Mouse (Mus musculus): ENCODE results near the gene Spsb4. TPM values are rescaled to one million over a fixed set of nuclear protein-coding genes. Genes with fewer than 3 reads are reported as not detected.
A peak's percentile ranks its signal among the peaks of the same experiment; 100 is the strongest.

The Spsb4 gene
- polyA plus RNA-seq, 1 experiment from 2014 or later, result 6.1 TPM

DNA sequence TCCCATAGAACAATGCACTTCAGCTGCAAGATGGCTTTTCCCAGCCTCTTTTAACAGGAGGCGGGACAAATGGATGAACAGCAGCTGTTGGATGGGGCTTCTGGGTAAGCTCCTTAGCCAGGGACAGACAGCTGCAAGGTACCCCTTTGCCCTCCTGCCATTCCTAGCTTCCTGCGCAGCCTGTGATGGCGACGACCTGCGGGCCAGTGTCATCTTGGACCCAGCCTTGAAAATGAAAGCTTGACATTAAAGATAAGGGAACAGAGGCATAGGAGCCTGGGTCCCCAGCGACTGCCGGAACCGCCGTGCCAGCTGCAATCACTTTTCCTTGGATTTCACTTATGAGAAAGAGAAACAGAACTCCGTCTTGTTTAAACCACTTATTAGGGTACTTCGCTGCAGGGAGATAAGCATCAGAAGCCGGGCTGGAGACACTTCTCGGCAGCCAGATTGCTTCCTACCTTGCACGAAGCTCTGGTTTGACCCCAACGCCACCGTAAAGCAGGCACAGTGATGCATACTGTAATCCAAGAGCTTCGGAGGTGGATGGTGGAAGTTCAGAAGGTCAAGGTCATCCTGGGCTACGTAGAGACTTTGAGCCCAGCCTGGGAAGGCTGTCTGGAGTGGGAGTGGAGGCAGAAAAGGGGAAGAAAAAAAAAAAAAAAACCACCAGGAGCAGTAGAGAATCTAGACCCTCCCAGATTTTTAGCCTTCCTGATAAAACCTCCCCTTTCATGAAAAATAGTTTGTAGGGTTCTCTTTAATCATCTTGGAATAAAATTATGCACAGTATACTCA is 38.1 kb upstream of the Spsb4 start:
- no peaks in the 10 kb centered on the region for H3K36me3 ChIP-seq (ENCODE audit: control insufficient read depth, insufficient read depth, low read length)
- no peak for DNase-seq (ENCODE audit: low spot score)
- no peaks in the 10 kb centered on the region for H3K9me3 ChIP-seq (ENCODE audit: control insufficient read depth, low read length)
- no peak overlapping the region for H3K9ac ChIP-seq (ENCODE audit: low read length)
- peak overlapping the region; percentile 4; the same call in 1 of the 2 replicates for H3K4me3 ChIP-seq (ENCODE audit: low read depth, low read length)
- H3K4me2 ChIP-seq (replicated peaks; ENCODE audit: low read depth), result peak overlapping the region; percentile 42
- H3K27ac ChIP-seq (replicated peaks), result no peak overlapping the region
- H3K27me3 ChIP-seq (ENCODE audit: control insufficient read depth, insufficient read depth, low read length), result no peaks in the 10 kb centered on the region
- H3K4me1 ChIP-seq (replicated peaks; ENCODE audit: control insufficient read depth, insufficient read depth), result no peaks in the 10 kb centered on the region
- ATAC-seq (ENCODE audit: low FRiP score, low TSS enrichment), result no peak
- 42% methylated on average over 18 of the region's 18 CpGs for WGBS
- TF ChIP-seq EP300 (optimal IDR thresholded peaks at IDR 0.05) (no peak), CTCF (IDR thresholded peaks at IDR 0.05; ENCODE audit: low read depth) (no peak)

DNA sequence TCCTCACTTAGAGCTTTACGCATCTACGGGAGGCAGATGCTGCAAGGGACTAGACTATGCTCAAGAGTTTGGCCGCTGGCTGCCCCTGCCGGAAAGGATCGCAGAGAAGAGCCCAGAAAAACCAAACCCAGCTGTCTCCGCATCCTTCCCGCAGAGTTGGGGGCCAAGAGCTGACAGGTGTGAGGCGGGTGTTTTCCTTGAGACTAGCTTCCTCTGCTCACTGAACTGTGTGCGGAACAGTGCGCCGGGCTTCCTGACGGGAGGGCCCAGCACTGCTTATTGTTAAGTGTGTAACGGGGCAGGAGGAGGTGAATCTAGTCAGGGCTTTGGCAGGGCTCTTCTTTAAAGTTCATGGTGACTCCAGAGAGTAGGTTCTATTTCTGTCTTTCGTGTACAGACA is 37.3 kb upstream of the Spsb4 start:
- Histone ChIP-seq H3K36me3 (ENCODE audit: control insufficient read depth, insufficient read depth, low read length) (no peaks in the 10 kb centered on the region), H3K9ac (ENCODE audit: low read length) (no peak overlapping the region), H3K4me3 (ENCODE audit: low read depth, low read length) (no peak overlapping the region), H3K9me3 (ENCODE audit: control insufficient read depth, low read length) (no peaks in the 10 kb centered on the region), H3K27me3 (ENCODE audit: control insufficient read depth, insufficient read depth, low read length) (no peaks in the 10 kb centered on the region), H3K4me1 (replicated peaks; ENCODE audit: control insufficient read depth, insufficient read depth) (no peaks in the 10 kb centered on the region), H3K27ac (replicated peaks) (no peak overlapping the region), H3K4me2 (replicated peaks; ENCODE audit: low read depth) (peak overlapping the region; percentile 9; the same call in 1 of the 2 replicates)
- ATAC-seq (ENCODE audit: low FRiP score, low TSS enrichment) (peak; percentile 47; the same call in 1 of the 2 replicates), DNase-seq (ENCODE audit: low spot score) (no peak)
- TF ChIP-seq CTCF (IDR thresholded peaks at IDR 0.05; ENCODE audit: low read depth), result no peak
- TF ChIP-seq EP300 (optimal IDR thresholded peaks at IDR 0.05), result no peak
- WGBS, result 53% methylated on average over 14 of the region's 14 CpGs

DNA sequence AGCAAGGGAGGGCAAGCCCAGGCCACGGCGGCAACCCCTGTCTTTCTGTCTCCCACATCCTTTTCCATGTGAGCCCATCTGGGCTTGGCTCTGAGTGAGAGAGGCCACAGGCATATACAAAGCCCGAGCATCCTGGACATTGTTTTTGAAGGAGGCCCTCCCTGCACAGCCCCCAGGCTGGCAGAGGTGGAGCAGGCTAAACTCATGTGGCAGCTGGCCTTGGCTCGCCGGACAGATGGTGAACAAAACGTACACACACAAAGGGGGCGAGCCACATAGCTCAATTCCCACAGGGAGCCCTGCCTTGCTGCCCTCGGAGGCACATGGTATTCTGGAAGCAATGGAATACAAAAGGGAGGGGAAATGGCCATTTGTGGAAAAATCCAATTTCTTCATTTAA is 32.5 kb upstream of the Spsb4 start:
- Histone ChIP-seq H3K27me3 (ENCODE audit: control insufficient read depth, insufficient read depth, low read length) (no peaks in the 10 kb centered on the region), H3K4me3 (ENCODE audit: low read depth, low read length) (no peak overlapping the region), H3K9me3 (ENCODE audit: control insufficient read depth, low read length) (no peaks in the 10 kb centered on the region), H3K4me2 (replicated peaks; ENCODE audit: low read depth) (no peak overlapping the region), H3K27ac (replicated peaks) (no peak overlapping the region), H3K36me3 (ENCODE audit: control insufficient read depth, insufficient read depth, low read length) (no peaks in the 10 kb centered on the region), H3K9ac (ENCODE audit: low read length) (no peak overlapping the region), H3K4me1 (replicated peaks; ENCODE audit: control insufficient read depth, insufficient read depth) (no peaks in the 10 kb centered on the region)
- 59% methylated on average over 8 of the region's 8 CpGs for WGBS
- DNase-seq (ENCODE audit: low spot score) (no peak), ATAC-seq (ENCODE audit: low FRiP score, low TSS enrichment) (no peak)
- no peak for TF ChIP-seq EP300 (optimal IDR thresholded peaks at IDR 0.05)
- no peak for TF ChIP-seq CTCF (IDR thresholded peaks at IDR 0.05; ENCODE audit: low read depth)

DNA sequence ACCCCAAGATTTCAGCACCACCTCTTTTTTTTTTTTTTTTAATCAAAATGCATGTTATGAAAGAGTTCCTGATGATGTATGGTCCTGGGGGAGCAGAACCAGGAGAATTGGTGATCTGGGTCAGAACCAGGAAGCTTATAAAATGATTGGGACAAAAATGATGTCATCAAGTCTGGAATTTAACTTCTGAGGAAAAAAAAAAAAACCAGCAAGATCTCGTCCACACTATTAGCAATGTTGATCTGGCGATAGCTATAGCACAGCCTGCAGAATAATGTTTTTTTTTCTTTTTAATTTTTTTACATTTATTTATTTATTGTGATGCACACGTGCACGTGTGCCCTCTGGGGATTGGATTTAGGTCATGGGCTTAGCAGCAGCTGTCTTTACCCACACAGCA is 27.6 kb upstream of the Spsb4 start:
- no peak overlapping the region for H3K9ac ChIP-seq (ENCODE audit: low read length)
- WGBS, result 71% methylated on average over 4 of the region's 4 CpGs
- H3K4me1 ChIP-seq (replicated peaks; ENCODE audit: control insufficient read depth, insufficient read depth), result no peaks in the 10 kb centered on the region
- DNase-seq (ENCODE audit: low spot score) (no peak), ATAC-seq (ENCODE audit: low FRiP score, low TSS enrichment) (no peak)
- H3K4me2 ChIP-seq (replicated peaks; ENCODE audit: low read depth), result no peak overlapping the region
- H3K27ac ChIP-seq (replicated peaks), result no peak overlapping the region
- no peaks in the 10 kb centered on the region for H3K9me3 ChIP-seq (ENCODE audit: control insufficient read depth, low read length)
- H3K4me3 ChIP-seq (ENCODE audit: low read depth, low read length), result no peak overlapping the region
- no peaks in the 10 kb centered on the region for H3K27me3 ChIP-seq (ENCODE audit: control insufficient read depth, insufficient read depth, low read length)
- TF ChIP-seq EP300 (optimal IDR thresholded peaks at IDR 0.05) (no peak), CTCF (IDR thresholded peaks at IDR 0.05; ENCODE audit: low read depth) (no peak)
- H3K36me3 ChIP-seq (ENCODE audit: control insufficient read depth, insufficient read depth, low read length), result no peaks in the 10 kb centered on the region

DNA sequence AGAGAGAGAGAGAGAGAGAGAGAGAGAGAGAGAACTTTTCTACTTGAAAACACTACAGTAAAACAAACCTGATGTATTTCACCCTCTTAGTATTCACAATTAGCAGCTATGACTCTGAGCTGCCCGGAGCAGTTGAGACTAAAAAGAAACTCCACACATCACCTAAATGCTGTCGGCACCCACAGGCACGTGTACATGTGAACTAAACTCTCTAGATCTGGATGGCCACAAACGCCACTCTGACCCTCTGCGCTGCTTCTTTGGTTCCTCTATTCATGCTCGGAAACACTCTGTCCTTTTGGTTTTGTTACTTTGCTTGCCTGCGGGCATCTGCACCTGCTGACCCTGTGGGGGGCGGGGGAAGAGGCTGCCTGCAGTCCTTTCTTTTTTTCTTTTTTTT is 23.0 kb upstream of the Spsb4 start:
- 81% methylated on average over 8 of the region's 8 CpGs for whole genome bisulfite sequencing
- no peaks in the 10 kb centered on the region for H3K9me3 ChIP-seq (ENCODE audit: control insufficient read depth, low read length)
- H3K4me1 ChIP-seq (replicated peaks; ENCODE audit: control insufficient read depth, insufficient read depth), result no peaks in the 10 kb centered on the region
- ATAC-seq (ENCODE audit: low FRiP score, low TSS enrichment) (no peak), DNase-seq (ENCODE audit: low spot score) (no peak)
- no peaks in the 10 kb centered on the region for H3K27me3 ChIP-seq (ENCODE audit: control insufficient read depth, insufficient read depth, low read length)
- no peak overlapping the region for H3K4me2 ChIP-seq (replicated peaks; ENCODE audit: low read depth)
- no peak overlapping the region for H3K27ac ChIP-seq (replicated peaks)
- H3K4me3 ChIP-seq (ENCODE audit: low read depth, low read length), result no peak overlapping the region
- H3K9ac ChIP-seq (ENCODE audit: low read length), result no peak overlapping the region
- no peak for TF ChIP-seq CTCF (IDR thresholded peaks at IDR 0.05; ENCODE audit: low read depth)
- TF ChIP-seq EP300 (optimal IDR thresholded peaks at IDR 0.05), result no peak
- H3K36me3 ChIP-seq (ENCODE audit: control insufficient read depth, insufficient read depth, low read length), result no peaks in the 10 kb centered on the region

DNA sequence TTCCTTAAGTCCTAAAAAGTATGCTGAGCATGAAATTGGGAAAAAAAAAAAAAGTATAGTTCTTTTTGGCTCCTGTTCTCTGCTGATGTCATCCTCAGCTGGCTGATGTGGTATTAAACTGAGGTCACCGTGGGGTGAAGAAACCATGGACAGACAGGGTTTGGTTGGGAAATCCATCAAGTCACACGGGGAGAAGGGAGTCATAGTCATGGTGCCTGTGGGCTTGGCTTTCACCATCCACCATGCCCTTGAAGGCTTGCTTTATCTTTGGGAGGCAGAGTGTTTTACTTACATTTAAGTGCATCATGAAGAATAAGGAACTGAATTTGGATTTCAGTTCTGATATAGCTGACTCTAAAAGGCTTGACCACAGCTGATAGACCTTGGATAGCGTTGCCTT is 19.4 kb upstream of the Spsb4 start:
- ATAC-seq (ENCODE audit: low FRiP score, low TSS enrichment) (no peak), DNase-seq (ENCODE audit: low spot score) (no peak)
- Histone ChIP-seq H3K9ac (ENCODE audit: low read length) (no peak overlapping the region), H3K36me3 (ENCODE audit: control insufficient read depth, insufficient read depth, low read length) (no peaks in the 10 kb centered on the region), H3K27me3 (ENCODE audit: control insufficient read depth, insufficient read depth, low read length) (no peaks in the 10 kb centered on the region), H3K4me1 (replicated peaks; ENCODE audit: control insufficient read depth, insufficient read depth) (no peaks in the 10 kb centered on the region), H3K4me2 (replicated peaks; ENCODE audit: low read depth) (no peak overlapping the region), H3K9me3 (ENCODE audit: control insufficient read depth, low read length) (no peaks in the 10 kb centered on the region), H3K4me3 (ENCODE audit: low read depth, low read length) (no peak overlapping the region), H3K27ac (replicated peaks) (no peak overlapping the region)
- WGBS, result 74% methylated on average over 3 of the region's 3 CpGs
- TF ChIP-seq EP300 (optimal IDR thresholded peaks at IDR 0.05), result no peak
- TF ChIP-seq CTCF (IDR thresholded peaks at IDR 0.05; ENCODE audit: low read depth), result no peak
